Mouse (Mus musculus) bone marrow, adult 2 months (tissue): Measurements from ENCODE around the gene Cxcl13.

ENCODE experiments used
- CTCF ChIP-seq: fragments of 200-500 bp; IDR thresholded peaks from 2 replicates; pipeline ENCODE4 v1.5.1; 2011; ENCODE audit warnings: low read length, control low read depth; ENCODE audit not compliant: control insufficient read depth, insufficient read depth
- POLR2A ChIP-seq: fragments of 200-500 bp; IDR thresholded peaks from 2 replicates; pipeline ENCODE4 v1.6.1; 2011; ENCODE audit warnings: low read depth, mild to moderate bottlenecking, control low read depth, low read length, borderline replicate concordance; ENCODE audit not compliant: control insufficient read depth

GRCm38 (mm10) chr5:95945120-95945519 is 11.6 kb upstream of the Cxcl13 start:
- TF ChIP-seq CTCF (no peak), POLR2A (no peak)
